Mouse (Mus musculus) neural tube, embryonic 12.5 days (tissue): ENCODE measurements at regions not wholly inside any gene's neighbourhood (a gene's known extent, or its start where the extent isn't known, plus 50 kb on each side); places are given as distances from the start of the nearest gene placed in this dataset.
"Not testable (repeated sequence)": the region's sequence is repeated elsewhere in the genome, so short reads cannot be mapped to it uniquely, and the experiment has no call there.

Experiments
- ATAC-seq: fragments of 200-750 bp; cut with Nextera tagmentation; 2 replicates; pipeline ENCODE4 v1.8.0; 2017; ENCODE audit warnings: low read depth, mild to moderate bottlenecking, moderate TSS enrichment, moderate library complexity; ENCODE audit not compliant: low FRiP score
- H3K27ac ChIP-seq: fragments of 300-500 bp; sonication (generic); 2 replicates; pipeline ENCODE4 v1.5.1; 2016
- H3K27me3 ChIP-seq: fragments of 300-500 bp; sonication (generic); replicated peaks from 2 replicates; pipeline ENCODE4 v1.6.1; 2016; ENCODE audit warnings: mild to moderate bottlenecking
- H3K36me3 ChIP-seq: fragments of 300-500 bp; sonication (generic); 2 replicates; pipeline ENCODE4 v1.6.1; 2016; ENCODE audit warnings: mild to moderate bottlenecking
- H3K4me1 ChIP-seq: fragments of 300-500 bp; sonication (generic); 2 replicates; pipeline ENCODE4 v1.6.1; 2016
- H3K4me2 ChIP-seq: fragments of 300-500 bp; sonication (generic); replicated peaks from 2 replicates; pipeline ENCODE4 v1.6.1; 2016; ENCODE audit warnings: mild to moderate bottlenecking
- H3K4me3 ChIP-seq: fragments of 300-500 bp; sonication (generic); 2 replicates; pipeline ENCODE4 v1.5.1; 2016
- H3K9ac ChIP-seq: fragments of 300-500 bp; sonication (generic); 2 replicates; pipeline ENCODE4 v1.6.1; 2016; ENCODE audit warnings: mild to moderate bottlenecking
- H3K9me3 ChIP-seq: fragments of 300-500 bp; sonication (generic); 2 replicates; pipeline ENCODE4 v1.6.1; 2016; ENCODE audit warnings: mild to moderate bottlenecking
- WGBS: fragments of 180-500 bp; shearing (Covaris S2); methylation state at CpG from one replicate; pipeline ENCODE4 v1.1.7; 2016; 5-methylcytosine and 5-hydroxymethylcytosine counted together

- no peak overlapping the region for H3K27ac ChIP-seq
- no peak overlapping the region for H3K4me2 ChIP-seq
- H3K9me3 ChIP-seq: no peaks in the 10 kb centered on the region
- H3K4me3 ChIP-seq: no peak overlapping the region
- H3K9ac ChIP-seq: no peak overlapping the region
- H3K36me3 ChIP-seq: no peaks in the 10 kb centered on the region
- H3K27me3 ChIP-seq: no peaks in the 10 kb centered on the region
- H3K4me1 ChIP-seq: no peaks in the 10 kb centered on the region
- 0 out of 2 replicates have a peak, but pooled peaks have one; percentile 50 for ATAC-seq
Measured at GRCm38 (mm10) chr14:18511094-18511493, 179.4 kb upstream of the Ube2e1 start.

- Histone ChIP-seq H3K27ac (no peak overlapping the region), H3K4me3 (no peak overlapping the region), H3K36me3 (no peaks in the 10 kb centered on the region), H3K9me3 (no peaks in the 10 kb centered on the region), H3K4me2 (no peak overlapping the region), H3K27me3 (no peaks in the 10 kb centered on the region), H3K4me1 (no peaks in the 10 kb centered on the region), H3K9ac (no peak overlapping the region)
- no peak for ATAC-seq
- 67% methylated on average over 1 of the region's 1 CpGs for WGBS
Measured at GRCm38 (mm10) chr14:18508359-18508647, 176.6 kb upstream of the Ube2e1 start.

DNA sequence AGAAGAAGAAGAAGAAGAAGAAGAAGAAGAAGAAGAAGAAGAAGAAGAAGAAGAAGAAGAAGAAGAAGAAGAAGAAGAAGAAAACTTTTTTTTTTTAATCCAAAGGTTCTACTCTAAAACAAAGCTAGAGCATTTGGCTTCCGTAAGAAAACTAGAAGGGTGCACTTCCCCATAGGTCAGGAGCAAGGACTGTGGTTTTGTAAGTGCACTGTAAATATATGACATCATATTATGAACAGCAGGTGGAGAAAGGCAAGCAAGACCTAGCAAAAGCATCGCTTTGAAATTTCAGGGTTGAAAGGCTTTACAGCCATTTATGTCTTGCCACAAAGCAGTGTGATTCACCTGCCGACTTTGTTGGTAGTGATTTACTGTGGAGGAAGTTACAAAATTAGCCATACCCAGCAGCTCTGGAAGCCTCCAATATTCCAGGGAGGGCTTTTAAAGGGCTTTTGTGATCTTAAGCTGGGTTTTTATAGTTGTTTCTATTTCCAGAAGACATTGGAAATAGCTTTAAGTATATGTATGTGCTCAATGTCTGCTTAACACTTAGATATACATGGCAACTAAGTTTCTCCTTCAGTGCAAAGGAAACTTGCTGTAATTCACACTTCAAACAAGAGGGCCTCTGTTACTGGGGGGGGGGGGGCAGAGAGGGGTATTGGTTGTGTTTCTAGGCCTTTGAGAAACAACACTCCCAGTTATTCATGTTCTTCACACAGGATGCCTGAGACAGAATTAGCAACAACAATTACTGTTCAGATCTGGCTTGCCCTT is 176.1 kb upstream of the Ube2e1 start:
- no peak for ATAC-seq
- Histone ChIP-seq H3K27ac (no peak overlapping the region), H3K27me3 (no peaks in the 10 kb centered on the region), H3K9me3 (no peaks in the 10 kb centered on the region), H3K9ac (no peak overlapping the region), H3K4me1 (no peaks in the 10 kb centered on the region), H3K4me3 (no peak overlapping the region), H3K4me2 (no peak overlapping the region), H3K36me3 (no peaks in the 10 kb centered on the region)
- WGBS: 64% methylated on average over 3 of the region's 3 CpGs

GRCm38 (mm10) chr14:18506168-18506567 is 174.5 kb upstream of the Ube2e1 start:
- H3K4me2 ChIP-seq: no peak overlapping the region
- no peak overlapping the region for H3K9ac ChIP-seq
- H3K4me1 ChIP-seq: no peaks in the 10 kb centered on the region
- 81% methylated on average over 4 of the region's 4 CpGs for WGBS
- H3K27ac ChIP-seq: no peak overlapping the region
- no peaks in the 10 kb centered on the region for H3K36me3 ChIP-seq
- no peak for ATAC-seq
- no peaks in the 10 kb centered on the region for H3K9me3 ChIP-seq
- no peak overlapping the region for H3K4me3 ChIP-seq
- H3K27me3 ChIP-seq: no peaks in the 10 kb centered on the region

GRCm38 (mm10) chr14:18500249-18500832 is 168.7 kb upstream of the Ube2e1 start:
- Histone ChIP-seq H3K27me3 (no peaks in the 10 kb centered on the region), H3K4me2 (no peak overlapping the region), H3K36me3 (no peaks in the 10 kb centered on the region), H3K9me3 (no peaks in the 10 kb centered on the region), H3K4me3 (no peak overlapping the region), H3K27ac (no peak overlapping the region), H3K4me1 (no peaks in the 10 kb centered on the region), H3K9ac (no peak overlapping the region)
- no peak for ATAC-seq

DNA sequence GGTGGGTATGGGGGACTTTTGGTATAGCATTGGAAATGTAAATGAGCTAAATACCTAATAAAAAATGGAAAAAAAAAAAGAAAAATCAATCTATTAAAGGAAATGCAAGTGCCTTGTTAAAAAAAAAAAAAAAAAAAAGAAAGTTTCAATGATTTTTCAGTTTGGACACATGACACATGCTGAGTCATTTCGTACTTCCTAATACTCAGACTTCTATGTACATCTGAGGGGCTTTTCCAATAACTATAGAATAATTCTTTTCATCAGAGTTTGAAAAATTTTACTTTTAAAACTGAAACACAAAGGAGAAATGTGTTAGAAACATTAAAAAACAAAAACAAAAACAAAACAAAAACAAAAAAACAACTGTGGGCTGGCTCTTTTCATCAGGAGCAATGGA is 162.4 kb upstream of the Ube2e1 start:
- no peak for ATAC-seq
- Histone ChIP-seq H3K4me3 (no peak overlapping the region), H3K36me3 (no peaks in the 10 kb centered on the region), H3K9ac (no peak overlapping the region), H3K27ac (no peak overlapping the region), H3K4me2 (no peak overlapping the region), H3K27me3 (no peaks in the 10 kb centered on the region), H3K9me3 (no peaks in the 10 kb centered on the region), H3K4me1 (no peaks in the 10 kb centered on the region)
- 96% methylated on average over 1 of the region's 1 CpGs for WGBS

GRCm38 (mm10) chr14:18486132-18486800 is 154.6 kb upstream of the Ube2e1 start:
- WGBS: 47% methylated on average over 4 of the region's 4 CpGs
- no peaks in the 10 kb centered on the region for H3K9me3 ChIP-seq
- H3K27me3 ChIP-seq: no peaks in the 10 kb centered on the region
- no peak for ATAC-seq
- H3K36me3 ChIP-seq: no peaks in the 10 kb centered on the region
- H3K9ac ChIP-seq: no peak overlapping the region
- no peaks in the 10 kb centered on the region for H3K4me1 ChIP-seq
- no peak overlapping the region for H3K4me2 ChIP-seq
- no peak overlapping the region for H3K27ac ChIP-seq
- H3K4me3 ChIP-seq: no peak overlapping the region

GRCm38 (mm10) chr14:18485526-18485925 is 153.9 kb upstream of the Ube2e1 start:
- H3K4me2 ChIP-seq: no peak overlapping the region
- no peaks in the 10 kb centered on the region for H3K27me3 ChIP-seq
- H3K36me3 ChIP-seq: no peaks in the 10 kb centered on the region
- no peak for ATAC-seq
- no peaks in the 10 kb centered on the region for H3K9me3 ChIP-seq
- H3K4me3 ChIP-seq: no peak overlapping the region
- no peak overlapping the region for H3K27ac ChIP-seq
- no peak overlapping the region for H3K9ac ChIP-seq
- H3K4me1 ChIP-seq: no peaks in the 10 kb centered on the region

DNA sequence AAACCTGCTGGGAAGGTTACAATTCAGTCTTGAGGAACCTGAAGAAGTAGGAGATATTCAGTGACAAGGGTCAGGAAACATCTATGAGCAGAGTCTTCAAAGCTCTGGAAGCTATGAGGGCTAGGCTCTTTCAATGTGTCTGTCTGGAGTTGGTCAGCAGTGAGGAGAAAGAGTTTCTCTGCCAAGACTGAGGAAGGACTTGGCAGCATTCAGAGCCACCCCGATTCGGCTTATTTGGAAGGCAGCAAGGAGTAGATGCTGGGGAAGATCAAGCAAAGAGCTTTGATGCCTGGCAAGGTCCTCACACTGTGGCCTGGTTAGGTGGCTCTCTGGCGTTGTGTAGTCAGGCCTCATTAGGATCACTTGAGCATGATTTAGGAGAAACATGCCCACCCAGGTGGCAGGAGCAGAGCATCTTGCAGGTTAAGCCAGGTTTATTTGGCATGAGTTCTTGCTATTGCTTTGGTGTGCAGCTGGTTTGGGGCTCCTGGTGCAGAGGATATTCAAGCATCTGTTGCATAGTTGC is 145.2 kb upstream of the Ube2e1 start:
- H3K27ac ChIP-seq: no peak overlapping the region
- 81% methylated on average over 3 of the region's 3 CpGs for WGBS
- H3K4me3 ChIP-seq: no peak overlapping the region
- no peaks in the 10 kb centered on the region for H3K27me3 ChIP-seq
- no peak for ATAC-seq
- no peak overlapping the region for H3K9ac ChIP-seq
- H3K4me1 ChIP-seq: no peaks in the 10 kb centered on the region
- H3K9me3 ChIP-seq: no peaks in the 10 kb centered on the region
- H3K36me3 ChIP-seq: no peaks in the 10 kb centered on the region
- no peak overlapping the region for H3K4me2 ChIP-seq

GRCm38 (mm10) chr14:18468611-18469010 is 137.0 kb upstream of the Ube2e1 start:
- Histone ChIP-seq H3K9ac (no peak overlapping the region), H3K27me3 (no peaks in the 10 kb centered on the region), H3K9me3 (no peaks in the 10 kb centered on the region), H3K4me2 (no peak overlapping the region), H3K27ac (no peak overlapping the region), H3K36me3 (no peaks in the 10 kb centered on the region), H3K4me1 (no peaks in the 10 kb centered on the region), H3K4me3 (no peak overlapping the region)
- no peak for ATAC-seq
- 87% methylated on average over 3 of the region's 3 CpGs for WGBS

DNA sequence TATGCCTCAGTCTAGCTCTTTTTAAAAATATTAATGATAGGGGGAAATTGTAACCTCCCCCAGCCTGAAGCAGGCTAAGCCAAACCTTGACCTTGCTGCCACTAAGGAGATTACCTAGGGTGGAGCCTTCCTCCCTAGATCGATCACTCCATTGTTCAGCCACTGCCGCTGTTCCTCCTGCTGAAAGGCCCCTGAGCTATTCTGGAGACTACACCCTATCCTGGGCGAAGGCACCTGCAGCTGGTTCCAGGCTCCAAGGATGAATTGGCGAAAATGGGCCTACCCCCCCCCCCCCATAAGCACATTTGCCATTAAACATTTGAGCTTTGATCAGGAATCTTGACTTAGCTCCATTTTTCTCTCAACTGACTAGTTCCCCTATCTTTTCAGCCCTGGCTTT is 135.2 kb upstream of the Ube2e1 start:
- 63% methylated on average over 4 of the region's 4 CpGs for WGBS
- H3K4me2 ChIP-seq, H3K27ac ChIP-seq, H3K9ac ChIP-seq, H3K27me3 ChIP-seq, H3K36me3 ChIP-seq, ATAC-seq, H3K9me3 ChIP-seq, H3K4me3 ChIP-seq, H3K4me1 ChIP-seq: not testable (repeated sequence)

GRCm38 (mm10) chr14:18464199-18464598 is 132.5 kb upstream of the Ube2e1 start:
- not testable (repeated sequence) for H3K4me2 ChIP-seq, H3K27ac ChIP-seq, H3K4me3 ChIP-seq, H3K4me1 ChIP-seq, H3K9me3 ChIP-seq, H3K9ac ChIP-seq, H3K27me3 ChIP-seq, H3K36me3 ChIP-seq, ATAC-seq
- 30% methylated on average over 5 of the region's 5 CpGs for WGBS
